22 mouse cellular contexts compared by ENCODE assay signal in the genomic region with DNA sequence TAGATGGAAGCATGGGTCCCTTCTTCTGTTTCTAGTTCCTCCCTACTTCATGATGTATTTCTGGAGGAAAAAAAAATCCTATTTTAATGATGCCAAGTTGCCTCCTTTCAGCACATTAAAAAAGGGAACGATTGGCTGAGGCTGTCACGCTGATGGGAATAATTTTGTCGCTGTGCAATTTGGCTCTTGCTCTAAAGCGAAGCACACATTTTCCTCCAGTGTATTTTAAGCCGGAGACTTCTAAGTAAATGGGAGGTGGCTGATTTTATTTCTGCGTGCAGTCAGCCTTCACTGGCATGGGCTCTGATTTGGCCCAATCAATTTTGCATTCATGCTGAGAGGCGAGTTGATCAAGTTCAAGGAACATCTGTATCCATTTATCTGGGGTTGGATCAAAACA.
DNase-seq lines count a peak whose midpoint lies in the region; ATAC-seq and TF ChIP-seq lines count a peak whose summit lies in the region.
"Had no signal": no experiment of that assay in that cellular context is flagged by ENCODE, and none has a peak within 500 bp of the region (broad histone marks: within the 10 kb centered on the region; RNA-seq: fewer than 3 reads in every experiment).

No protein-coding gene starts in this region.

- H3K27me3 ChIP-seq in forebrain, embryonic 15.5 days, result no peaks in the 10 kb centered on the region
- H3K27me3 ChIP-seq in forebrain, embryonic 11.5 days (ENCODE audit: control insufficient read depth, insufficient read depth, low read length), result no peaks in the 10 kb centered on the region
- H3K27me3 ChIP-seq in liver, postnatal 0 days (ENCODE audit: insufficient read depth, low read length), result no peaks in the 10 kb centered on the region
- no peaks in the 10 kb centered on the region for H3K27me3 ChIP-seq in thymus, adult 2 months (ENCODE audit: control insufficient read depth, insufficient read depth, low read length)
- H3K27me3 ChIP-seq: CH12.LX; kidney, embryonic 15.5 days; neural tube, embryonic 15.5 days had no signal

- H3K4me1 ChIP-seq in forebrain, embryonic 15.5 days, result peaks cover 3% of the 10 kb centered on the region; the same call in 1 of the 2 replicates
- 0 out of 2 replicates have a peak, but pooled peaks cover 3% of the 10 kb centered on the region for H3K4me1 ChIP-seq in forebrain, embryonic 11.5 days (replicated peaks; ENCODE audit: control insufficient read depth, insufficient read depth, low read length)
- no peaks in the 10 kb centered on the region for H3K4me1 ChIP-seq in liver, postnatal 0 days (ENCODE audit: insufficient read depth)
- H3K4me1 ChIP-seq in thymus, adult 2 months (replicated peaks; ENCODE audit: control insufficient read depth, insufficient read depth, low read length), result no peaks in the 10 kb centered on the region

- no peak for ATAC-seq in forebrain, embryonic 15.5 days (replicated peaks)
- ATAC-seq in forebrain, embryonic 11.5 days (replicated peaks; ENCODE audit: low FRiP score), result no peak
- ATAC-seq in liver, postnatal 0 days, result no peak
- ATAC-seq: intestine, embryonic 16.5 days had no signal

- peak overlapping the region; percentile 40 for H3K27ac ChIP-seq in forebrain, embryonic 15.5 days (replicated peaks)
- H3K27ac ChIP-seq in forebrain, embryonic 11.5 days (ENCODE audit: low read depth, low read length), result no peak overlapping the region
- H3K27ac ChIP-seq in liver, postnatal 0 days (ENCODE audit: low read depth), result no peak overlapping the region
- no peak overlapping the region for H3K27ac ChIP-seq in thymus, adult 2 months (ENCODE audit: control insufficient read depth, insufficient read depth, low read length)
- H3K27ac ChIP-seq: hindbrain, embryonic 14.5 days; kidney, embryonic 15.5 days; midbrain, embryonic 10.5 days; neural tube, embryonic 15.5 days had no signal

- DNase-seq in forebrain, embryonic 11.5 days (ENCODE audit: low spot score), result no peak
- DNase-seq in brain, adult 2 months (ENCODE audit: low read depth, low spot score), result peak; percentile 83
- peak; percentile 41 to 71 for DNase-seq in frontal cortex, adult 2 months (ENCODE audit: extremely low spot score in 1 of 2, low spot score in 1 of 2)
- DNase-seq in right cerebral cortex, postnatal 10 days (ENCODE audit: low spot score in 2 of 2), result peak; percentile 60 to 84
- no peak for DNase-seq in liver, postnatal 0 days
- DNase-seq in thymus, adult 2 months, result no peak
- DNase-seq: cerebellum, postnatal 10 days; heart, postnatal 14 days; layer of hippocampus, postnatal 36 days; liver; lung, adult 18-20 months; lung, postnatal 4 days; thymus, postnatal 25 days had no signal

- 66% methylated on average over 7 of the region's 7 CpGs for WGBS in forebrain, embryonic 15.5 days
- 92% methylated on average over 7 of the region's 7 CpGs for WGBS in forebrain, embryonic 11.5 days
- 83% methylated on average over 7 of the region's 7 CpGs for WGBS in liver, postnatal 0 days (ENCODE audit: insufficient replicate concordance)
- WGBS in thymus, adult 2 months, result 92% methylated on average over 7 of the region's 7 CpGs

- no peak overlapping the region for H3K4me2 ChIP-seq in forebrain, embryonic 15.5 days (replicated peaks)
- H3K4me2 ChIP-seq in forebrain, embryonic 11.5 days (ENCODE audit: low read depth, low read length, severe bottlenecking), result no peak overlapping the region
- no peak overlapping the region for H3K4me2 ChIP-seq in liver, postnatal 0 days (ENCODE audit: low read depth, low read length)
- H3K4me2 ChIP-seq: heart, embryonic 11.5 days; hindbrain, embryonic 14.5 days; kidney, embryonic 15.5 days; neural tube, embryonic 15.5 days had no signal

- no peak for TF ChIP-seq POLR2A in thymus, adult 2 months (IDR thresholded peaks at IDR 0.05; ENCODE audit: control insufficient read depth, extremely low read depth, insufficient read depth, low read length, poor library complexity)

- H3K4me3 ChIP-seq in forebrain, embryonic 15.5 days, result no peak overlapping the region
- no peak overlapping the region for H3K4me3 ChIP-seq in forebrain, embryonic 11.5 days (ENCODE audit: low read depth, low read length)
- H3K4me3 ChIP-seq in liver, postnatal 0 days (ENCODE audit: low read depth, low read length), result no peak overlapping the region
- H3K4me3 ChIP-seq in thymus, adult 2 months (ENCODE audit: control insufficient read depth, insufficient read depth, low read length), result no peak overlapping the region
- H3K4me3 ChIP-seq: kidney, embryonic 15.5 days; midbrain, embryonic 10.5 days; myocyte; neural tube, embryonic 15.5 days had no signal

- H3K9me3 ChIP-seq in forebrain, embryonic 15.5 days, result no peaks in the 10 kb centered on the region
- no peaks in the 10 kb centered on the region for H3K9me3 ChIP-seq in forebrain, embryonic 11.5 days (ENCODE audit: control insufficient read depth, low read length)
- H3K9me3 ChIP-seq in liver, postnatal 0 days (ENCODE audit: low read length), result no peaks in the 10 kb centered on the region
- H3K9me3 ChIP-seq: kidney, embryonic 15.5 days; midbrain, embryonic 10.5 days; neural tube, embryonic 15.5 days had no signal

- no peak for TF ChIP-seq EP300 in liver, postnatal 0 days (IDR thresholded peaks at IDR 0.05; ENCODE audit: low read depth)

- no peak overlapping the region for H3K9ac ChIP-seq in forebrain, embryonic 15.5 days (replicated peaks)
- no peak overlapping the region for H3K9ac ChIP-seq in forebrain, embryonic 11.5 days (ENCODE audit: low read length)
- H3K9ac ChIP-seq in liver, postnatal 0 days (replicated peaks), result no peak overlapping the region
- H3K9ac ChIP-seq: hindbrain, embryonic 14.5 days; kidney, embryonic 15.5 days; neural tube, embryonic 15.5 days had no signal

- no peaks in the 10 kb centered on the region for H3K36me3 ChIP-seq in forebrain, embryonic 15.5 days
- no peaks in the 10 kb centered on the region for H3K36me3 ChIP-seq in forebrain, embryonic 11.5 days (ENCODE audit: control insufficient read depth, insufficient read depth, low read length)
- no peaks in the 10 kb centered on the region for H3K36me3 ChIP-seq in liver, postnatal 0 days (replicated peaks; ENCODE audit: insufficient read depth, low read length)
- H3K36me3 ChIP-seq in thymus, adult 2 months (ENCODE audit: control insufficient read depth, insufficient read depth, low read length), result no peaks in the 10 kb centered on the region
- H3K36me3 ChIP-seq: kidney, embryonic 15.5 days; midbrain, embryonic 10.5 days; neural tube, embryonic 15.5 days had no signal

- TF ChIP-seq CTCF in liver, postnatal 0 days (IDR thresholded peaks at IDR 0.05; ENCODE audit: low read depth), result no peak
- TF ChIP-seq CTCF in thymus, adult 2 months (IDR thresholded peaks at IDR 0.05; ENCODE audit: borderline replicate concordance, control insufficient read depth, extremely low read depth, insufficient read depth, low read length, poor library complexity), result no peak

Comparison
In these comparisons a context has a peak if more than half of its experiments do, and no peak if none do; other contexts are left out.
1. DNase-seq: peak in brain, adult 2 months (single experiment), frontal cortex, adult 2 months (2 of 2) and right cerebral cortex, postnatal 10 days (2 of 2); none in forebrain, embryonic 11.5 days (single experiment), liver, postnatal 0 days (single experiment) and thymus, adult 2 months (single experiment).